Mouse (Mus musculus): ENCODE measurements around the gene Nfix.
"Not testable (repeated sequence)": the region's sequence is repeated elsewhere in the genome, so short reads cannot be mapped to it uniquely, and the experiment has no call there.

- TF ChIP-seq CTCF (IDR thresholded peaks at IDR 0.05; ENCODE audit: borderline replicate concordance, extremely low read depth, insufficient read depth, insufficient read length); POLR2A (IDR thresholded peaks at IDR 0.05; ENCODE audit: borderline replicate concordance, extremely low read depth, insufficient read depth, insufficient read length, poor library complexity, severe bottlenecking): not testable (repeated sequence)
Measured at GRCm38 (mm10) chr8:84670295-84671006, 129.7 kb downstream of the Nfix start.

Data from brain, embryonic 14.5 days (tissue).